Mouse (Mus musculus): ENCODE results near the gene Rgs8. TPM values are rescaled to one million over a fixed set of nuclear protein-coding genes. Genes with fewer than 3 reads are reported as not detected.
A peak's percentile ranks its signal among the peaks of the same experiment; 100 is the strongest.

The Rgs8 gene
- 24.4 and 26.4 TPM in 2 replicates for polyA plus RNA-seq (2015; fragmentation: Nextera tagmentation; extraction: Ambion mirVana)

DNA sequence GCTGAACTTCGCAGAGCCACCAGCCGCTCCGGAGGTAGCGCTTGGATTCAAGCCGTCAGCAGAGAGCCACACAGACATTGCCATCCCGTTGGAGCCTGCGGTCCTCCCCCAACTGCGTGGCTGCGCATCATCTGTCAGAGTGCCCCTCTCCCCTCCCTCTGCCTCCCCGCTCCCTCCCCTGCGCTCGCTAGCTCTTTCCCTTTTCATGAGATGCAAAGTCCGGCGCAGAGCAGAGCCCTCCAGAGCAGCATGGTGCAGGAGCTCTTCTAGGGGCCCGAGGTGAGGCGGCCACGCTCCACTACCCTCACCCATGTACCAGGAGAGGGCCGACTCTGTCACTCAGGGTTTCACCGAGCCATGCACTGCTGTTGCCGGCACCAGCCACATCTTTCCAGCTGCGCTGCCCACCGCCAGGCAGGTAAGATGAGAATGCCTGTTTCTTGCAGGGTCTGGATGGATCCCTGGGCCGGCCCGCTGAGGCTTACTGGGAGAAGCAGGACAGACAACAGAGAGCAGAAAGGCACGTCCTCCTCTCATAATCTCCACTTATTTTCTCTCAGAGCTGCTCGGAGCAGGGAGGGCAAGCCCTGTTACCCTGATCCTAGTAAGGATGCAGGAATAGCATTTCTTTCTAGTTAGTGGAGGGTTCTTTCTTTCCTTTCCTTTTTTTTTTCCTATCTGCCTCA, at the start of gene Rgs8:
Rgs8 (plus strand) TSS at position 88 of the 686 bp plus-strand sequence.
- peak within 1 kb of the TSS; percentile 75 for H3K9ac ChIP-seq
- WGBS, result under 1% methylated on average over 26 of the region's 26 CpGs
- peak within 1 kb of the TSS; percentile 73 for H3K4me2 ChIP-seq
- H3K27me3 ChIP-seq, result peaks cover 13% of the 10 kb centered on the region; the same call in 1 of the 2 replicates
- H3K4me1 ChIP-seq (replicated peaks), result peaks cover 51% of the 10 kb centered on the region
- peak within 1 kb of the TSS; percentile 90 for H3K27ac ChIP-seq
- no peaks in the 10 kb centered on the region for H3K36me3 ChIP-seq
- no peaks in the 10 kb centered on the region for H3K9me3 ChIP-seq
- peak; percentile 88 for ATAC-seq (ENCODE audit: low FRiP score)
- H3K4me3 ChIP-seq, result peak within 1 kb of the TSS; percentile 51

DNA sequence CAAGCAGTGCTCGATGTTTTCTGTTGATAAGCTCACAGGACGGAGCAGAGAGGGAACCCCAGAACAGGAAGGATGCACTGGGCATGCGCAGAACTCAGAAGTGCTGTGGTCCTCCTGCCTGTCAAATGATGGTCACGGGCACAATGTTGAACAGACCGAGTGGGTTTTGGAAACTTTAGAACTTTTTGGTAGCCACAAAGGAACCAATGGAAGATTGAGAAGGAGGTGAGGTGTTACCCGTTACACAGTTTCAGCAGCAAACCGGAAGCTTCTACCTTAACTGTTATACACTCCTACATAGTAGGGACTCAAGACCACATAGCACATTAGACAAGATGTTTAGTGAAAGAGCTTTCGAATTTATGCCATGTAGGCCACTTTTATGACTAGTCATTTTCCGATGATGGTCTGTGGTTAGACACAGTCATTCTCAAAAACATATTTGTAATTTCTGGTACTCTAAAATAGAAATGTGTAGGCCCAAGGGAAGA, 35.4 kb upstream of the Rgs8 start:
- no peaks in the 10 kb centered on the region for H3K27me3 ChIP-seq
- H3K9ac ChIP-seq, result no peak overlapping the region
- no peak overlapping the region for H3K4me3 ChIP-seq
- H3K36me3 ChIP-seq, result no peaks in the 10 kb centered on the region
- H3K9me3 ChIP-seq, result no peaks in the 10 kb centered on the region
- H3K4me2 ChIP-seq, result no peak overlapping the region
- no peaks in the 10 kb centered on the region for H3K4me1 ChIP-seq (replicated peaks)
- WGBS, result 93% methylated on average over 9 of the region's 9 CpGs
- H3K27ac ChIP-seq, result no peak overlapping the region
- no peak for ATAC-seq (ENCODE audit: low FRiP score)

- Histone ChIP-seq H3K4me1 (replicated peaks) (no peaks in the 10 kb centered on the region), H3K36me3 (no peaks in the 10 kb centered on the region), H3K27me3 (no peaks in the 10 kb centered on the region), H3K4me2 (no peak overlapping the region), H3K27ac (no peak overlapping the region), H3K9me3 (no peaks in the 10 kb centered on the region), H3K4me3 (no peak overlapping the region), H3K9ac (no peak overlapping the region)
- no peak for ATAC-seq (ENCODE audit: low FRiP score)
- 79% methylated on average over 4 of the region's 4 CpGs for WGBS
Observed at GRCm38 (mm10) chr1:153623036-153623435, 29.8 kb upstream of the Rgs8 start.

DNA sequence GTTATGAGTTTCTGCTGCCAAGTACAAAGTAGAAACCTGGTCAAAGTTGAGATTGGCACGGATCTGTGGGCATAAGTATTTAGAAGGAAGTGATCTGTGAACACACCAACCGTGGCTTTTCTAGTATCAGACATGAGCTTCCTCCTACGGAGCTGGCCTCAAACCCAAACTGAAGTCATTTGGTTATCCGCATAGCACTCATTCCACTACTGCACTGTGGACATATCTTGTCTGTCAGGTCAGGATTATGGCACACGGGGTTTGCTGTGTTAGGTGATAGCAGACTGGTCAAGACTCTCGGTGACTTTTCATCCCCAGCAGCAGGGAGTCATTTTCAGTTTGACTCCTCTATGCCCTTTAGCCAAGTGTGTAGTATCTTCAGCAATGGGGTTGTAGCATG, 20.1 kb upstream of the Rgs8 start:
- H3K4me2 ChIP-seq, result no peak overlapping the region

GRCm38 (mm10) chr1:153635056-153635455, 17.8 kb upstream of the Rgs8 start:
- 81% methylated on average over 5 of the region's 5 CpGs for WGBS

More for the DNA sequence above, 20.1 kb upstream of the Rgs8 start:
- 93% methylated on average over 6 of the region's 6 CpGs for WGBS
- no peaks in the 10 kb centered on the region for H3K27me3 ChIP-seq
- H3K4me3 ChIP-seq, result no peak overlapping the region
- H3K9me3 ChIP-seq, result no peaks in the 10 kb centered on the region
- H3K36me3 ChIP-seq, result no peaks in the 10 kb centered on the region
- H3K9ac ChIP-seq, result no peak overlapping the region
- no peaks in the 10 kb centered on the region for H3K4me1 ChIP-seq (replicated peaks)
- no peak overlapping the region for H3K27ac ChIP-seq
- ATAC-seq (ENCODE audit: low FRiP score), result no peak

DNA sequence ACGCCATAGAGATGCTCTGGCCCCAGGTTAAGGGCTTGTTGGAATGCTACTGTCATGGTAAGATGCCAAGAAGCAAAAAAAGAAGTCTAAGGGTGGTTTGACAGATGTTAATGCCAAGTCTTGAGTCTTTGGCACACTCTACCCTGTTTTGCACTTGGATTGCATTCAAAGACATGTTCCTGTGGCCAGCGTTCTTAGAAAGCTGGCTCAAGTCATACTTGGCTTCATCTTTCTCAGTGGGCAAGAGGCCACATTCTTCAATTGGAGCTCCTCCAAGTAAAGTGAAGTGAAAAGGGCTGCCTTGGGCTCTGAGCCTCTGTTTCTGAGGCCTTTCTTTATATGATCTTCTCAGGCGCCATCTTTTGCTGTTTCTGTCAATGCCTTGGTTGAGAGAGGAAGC, 17.3 kb upstream of the Rgs8 start:
- H3K9me3 ChIP-seq, result no peaks in the 10 kb centered on the region
- H3K4me1 ChIP-seq (replicated peaks), result no peaks in the 10 kb centered on the region
- H3K27me3 ChIP-seq, result no peaks in the 10 kb centered on the region
- no peak overlapping the region for H3K9ac ChIP-seq
- no peak overlapping the region for H3K4me2 ChIP-seq
- no peak overlapping the region for H3K4me3 ChIP-seq
- no peak overlapping the region for H3K27ac ChIP-seq
- no peaks in the 10 kb centered on the region for H3K36me3 ChIP-seq
- ATAC-seq (ENCODE audit: low FRiP score), result no peak
- 84% methylated on average over 3 of the region's 3 CpGs for WGBS

More at GRCm38 (mm10) chr1:153635056-153635455, 17.8 kb upstream of the Rgs8 start:
- Histone ChIP-seq H3K4me1 (replicated peaks) (no peaks in the 10 kb centered on the region), H3K4me3 (no peak overlapping the region), H3K9ac (no peak overlapping the region), H3K9me3 (no peaks in the 10 kb centered on the region), H3K4me2 (no peak overlapping the region), H3K36me3 (no peaks in the 10 kb centered on the region), H3K27ac (no peak overlapping the region), H3K27me3 (no peaks in the 10 kb centered on the region)
- ATAC-seq (ENCODE audit: low FRiP score), result no peak

GRCm38 (mm10) chr1:153636821-153637220, 16.0 kb upstream of the Rgs8 start:
- H3K9me3 ChIP-seq, result no peaks in the 10 kb centered on the region
- 69% methylated on average over 5 of the region's 5 CpGs for WGBS
- H3K4me2 ChIP-seq, result no peak overlapping the region
- H3K4me3 ChIP-seq, result no peak overlapping the region
- no peak for ATAC-seq (ENCODE audit: low FRiP score)
- no peaks in the 10 kb centered on the region for H3K36me3 ChIP-seq
- no peak overlapping the region for H3K9ac ChIP-seq
- H3K4me1 ChIP-seq (replicated peaks), result peaks cover 10% of the 10 kb centered on the region
- H3K27me3 ChIP-seq, result no peaks in the 10 kb centered on the region
- no peak overlapping the region for H3K27ac ChIP-seq

DNA sequence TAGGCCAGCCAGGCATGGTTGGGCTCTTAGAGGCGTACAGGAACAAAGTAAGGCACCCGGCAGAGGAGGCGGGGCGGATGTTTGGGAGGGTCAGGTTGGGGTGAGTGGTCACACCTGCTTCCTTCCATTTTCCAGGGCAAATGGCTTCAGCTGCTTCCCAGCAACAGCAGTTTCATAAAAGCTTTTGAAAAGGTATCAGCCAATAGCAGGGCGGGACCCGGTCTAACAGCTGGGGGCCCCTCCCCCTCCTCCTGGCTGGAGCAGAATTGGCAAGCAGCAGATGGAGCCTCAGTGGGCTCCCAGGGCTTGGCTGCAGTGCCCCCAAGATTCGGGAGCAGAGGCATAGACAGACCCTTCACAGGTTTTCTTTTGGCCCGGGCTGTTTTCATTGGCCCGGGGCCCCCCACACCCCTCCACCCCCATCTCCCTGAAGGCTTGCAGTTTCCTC, 11.3 kb upstream of the Rgs8 start:
- no peaks in the 10 kb centered on the region for H3K27me3 ChIP-seq
- H3K27ac ChIP-seq, result peak overlapping the region; percentile 80
- H3K4me2 ChIP-seq, result peak overlapping the region; percentile 50
- H3K9me3 ChIP-seq, result no peaks in the 10 kb centered on the region
- H3K4me1 ChIP-seq (replicated peaks), result peaks cover 28% of the 10 kb centered on the region
- H3K4me3 ChIP-seq, result peak overlapping the region; percentile 19; the same call in 1 of the 2 replicates
- 2% methylated on average over 9 of the region's 9 CpGs for WGBS
- peak overlapping the region; percentile 51; the same call in 1 of the 2 replicates for H3K9ac ChIP-seq
- ATAC-seq (ENCODE audit: low FRiP score), result peak; percentile 91
- no peaks in the 10 kb centered on the region for H3K36me3 ChIP-seq

DNA sequence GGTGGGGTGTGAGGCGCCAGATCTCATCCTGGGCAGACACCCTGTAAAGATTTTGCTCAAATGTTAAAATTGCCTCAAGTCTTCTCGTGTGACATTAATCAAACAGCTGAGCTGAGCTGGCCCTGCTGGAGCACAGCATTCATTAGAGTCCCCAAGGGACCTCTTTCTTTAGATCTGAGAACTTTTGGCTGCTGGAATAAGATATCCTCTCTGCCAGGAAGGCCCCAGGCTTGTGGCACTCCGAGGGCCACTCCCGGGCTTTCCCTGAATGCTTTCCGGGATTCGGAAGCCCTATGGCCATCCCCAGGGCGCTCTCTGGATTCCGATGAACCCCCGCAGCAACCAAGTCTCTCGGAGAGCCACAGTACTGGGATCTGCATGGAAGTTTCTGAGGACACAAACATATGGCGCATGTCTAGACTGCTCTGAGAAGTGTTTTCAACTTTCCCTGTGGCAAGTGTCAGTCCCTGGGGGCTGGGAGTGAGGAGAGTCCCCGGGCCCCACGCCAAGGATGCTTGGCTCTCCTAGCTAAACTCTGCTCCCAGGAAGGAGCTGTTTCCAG, 10.8 kb upstream of the Rgs8 start:
- peak overlapping the region; percentile 80 for H3K27ac ChIP-seq
- peak overlapping the region; percentile 19; the same call in 1 of the 2 replicates for H3K4me3 ChIP-seq
- ATAC-seq (ENCODE audit: low FRiP score), result peak; percentile 68
- H3K4me2 ChIP-seq, result peak overlapping the region; percentile 50
- no peaks in the 10 kb centered on the region for H3K27me3 ChIP-seq
- H3K9ac ChIP-seq, result peak overlapping the region; percentile 51; the same call in 1 of the 2 replicates
- H3K36me3 ChIP-seq, result no peaks in the 10 kb centered on the region
- peaks cover 3% of the 10 kb centered on the region; the same call in 1 of the 2 replicates for H3K9me3 ChIP-seq
- H3K4me1 ChIP-seq (replicated peaks), result peaks cover 28% of the 10 kb centered on the region
- WGBS, result 4% methylated on average over 13 of the region's 13 CpGs

DNA sequence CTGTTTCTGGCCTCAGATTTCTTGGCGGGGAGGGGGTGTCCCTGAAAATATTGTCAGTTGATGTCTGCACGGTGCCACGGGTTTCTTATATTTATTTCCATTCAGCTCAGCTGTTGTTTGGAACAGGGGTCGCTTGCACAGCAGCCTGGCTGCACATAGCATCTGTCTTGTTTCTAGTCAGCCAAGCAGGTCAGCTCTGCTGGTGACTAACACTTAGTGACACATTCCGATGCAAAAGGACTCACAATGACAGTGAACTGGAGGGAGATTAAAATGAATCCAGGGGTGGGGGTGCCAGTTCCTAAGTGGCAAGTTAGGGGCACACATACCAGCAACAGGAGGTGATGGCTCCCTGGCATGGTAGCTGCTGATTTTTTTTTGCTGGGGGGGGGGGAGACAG, 849 bp downstream of the Rgs8 start:
- no peak for ATAC-seq (ENCODE audit: low FRiP score)
- Histone ChIP-seq H3K4me1 (replicated peaks) (peaks cover 57% of the 10 kb centered on the region), H3K9me3 (no peaks in the 10 kb centered on the region), H3K27ac (peak overlapping the region; percentile 90), H3K36me3 (no peaks in the 10 kb centered on the region), H3K4me2 (peak overlapping the region; percentile 73), H3K9ac (peak overlapping the region; percentile 75), H3K27me3 (peaks cover 14% of the 10 kb centered on the region; the same call in 1 of the 2 replicates), H3K4me3 (peak overlapping the region; percentile 51)
- WGBS, result 5% methylated on average over 5 of the region's 5 CpGs

DNA sequence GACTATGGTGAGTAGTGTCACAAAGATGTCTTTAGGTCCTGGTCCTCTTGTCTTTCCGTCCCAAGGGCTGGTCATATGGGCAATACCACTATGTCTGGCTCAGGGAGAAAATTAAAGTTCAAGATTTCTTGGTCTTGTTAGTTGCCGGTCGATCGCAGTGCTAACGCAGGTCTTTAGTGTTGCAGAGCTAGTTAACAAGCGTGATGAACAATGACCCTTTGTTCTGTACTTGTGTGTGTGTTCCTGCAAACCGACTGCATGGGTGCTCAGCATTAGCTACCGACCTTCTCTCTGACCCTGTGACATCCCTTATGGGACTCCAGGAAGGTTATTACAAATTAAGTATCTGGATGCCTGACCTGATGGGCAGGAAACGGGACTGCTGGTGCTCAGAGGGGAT, 6.8 kb downstream of the Rgs8 start:
- Histone ChIP-seq H3K4me3 (no peak overlapping the region), H3K27me3 (0 out of 2 replicates have a peak, but pooled peaks cover 6% of the 10 kb centered on the region), H3K9ac (0 out of 2 replicates have a peak overlapping the region, but pooled peaks have one; percentile 26), H3K9me3 (no peaks in the 10 kb centered on the region), H3K36me3 (no peaks in the 10 kb centered on the region), H3K27ac (peak overlapping the region; percentile 92), H3K4me1 (replicated peaks) (peaks cover 75% of the 10 kb centered on the region), H3K4me2 (peak overlapping the region; percentile 29)
- no peak for ATAC-seq (ENCODE audit: low FRiP score)
- WGBS, result 15% methylated on average over 9 of the region's 9 CpGs

- peaks cover 78% of the 10 kb centered on the region for H3K4me1 ChIP-seq (replicated peaks)
- no peaks in the 10 kb centered on the region for H3K9me3 ChIP-seq
- 0 out of 2 replicates have a peak, but pooled peaks cover 3% of the 10 kb centered on the region for H3K27me3 ChIP-seq
- H3K4me2 ChIP-seq, result peak overlapping the region; percentile 52
- peak; percentile 37 for ATAC-seq (ENCODE audit: low FRiP score)
- H3K36me3 ChIP-seq, result no peaks in the 10 kb centered on the region
- peak overlapping the region; percentile 67 for H3K9ac ChIP-seq
- WGBS, result 10% methylated on average over 15 of the region's 15 CpGs
- peak overlapping the region; percentile 19 for H3K4me3 ChIP-seq
- peak overlapping the region; percentile 92 for H3K27ac ChIP-seq
Observed at GRCm38 (mm10) chr1:153660982-153661688, 8.3 kb downstream of the Rgs8 start.
